Mouse (Mus musculus) embryonic fibroblast, embryonic 13.5 days (primary cell): ENCODE results near the gene H2afv.
A peak's percentile ranks its signal among the peaks of the same experiment; 100 is the strongest.

ENCODE experiments used
- CTCF ChIP-seq: IDR thresholded peaks from 2 replicates; pipeline ENCODE4 v1.5.1; 2011; ENCODE audit warnings: mild to moderate bottlenecking, control low read depth, low read length, moderate library complexity, borderline replicate concordance; ENCODE audit not compliant: insufficient read depth
- POLR2A ChIP-seq: IDR thresholded peaks from 2 replicates; pipeline ENCODE4 v1.6.1; 2011; ENCODE audit warnings: low read depth, mild to moderate bottlenecking, control low read depth, low read length, moderate library complexity

DNA sequence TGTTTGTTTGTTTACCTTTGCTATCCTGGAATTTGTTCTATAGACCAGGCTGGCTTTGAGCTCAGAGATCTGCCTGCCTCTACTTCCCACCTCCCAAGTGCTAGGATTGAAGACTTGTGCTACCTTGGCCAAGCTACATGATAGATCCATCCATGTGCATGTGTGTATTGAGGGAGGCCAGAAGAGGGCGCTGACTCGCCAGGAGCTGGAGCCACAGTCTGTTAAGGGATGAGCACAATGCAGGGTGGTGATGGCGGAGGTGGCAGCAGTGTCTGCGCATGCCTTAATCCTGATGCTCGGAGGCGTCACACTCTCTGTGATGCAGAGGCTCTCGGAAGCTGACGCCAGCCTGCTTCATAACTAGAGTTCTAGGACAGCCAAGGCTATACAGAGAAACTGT is 7.8 kb downstream of the H2afv start:
- TF ChIP-seq CTCF = peak; percentile 81; the same call in 1 of the 2 replicates
- no peak for TF ChIP-seq POLR2A
